Mouse (Mus musculus) left cerebral cortex, postnatal 10 days (tissue): ENCODE results near the gene Cdk10. TPM values are rescaled to one million over a fixed set of nuclear protein-coding genes. Genes with fewer than 3 reads are reported as not detected.
"Not testable (repeated sequence)": the region's sequence is repeated elsewhere in the genome, so short reads cannot be mapped to it uniquely, and the experiment has no call there.

Experiments
- DNase-seq, 2 experiments: peaks; one replicate each; pipeline ENCODE4 v3.0.0; 2021 to 2022; ENCODE audit warnings: low spot score in 2 of 2, mixed read lengths in 1 of 2; ENCODE audit errors: extremely low spot score in 1 of 2
- intact Hi-C: fragments of 180-260 bp; cut with DNase I; formaldehyde crosslinking; loops from one replicate; pipeline ENCODE4 v1.15.1; 2025
- total RNA-seq, 2 experiments: library from RNA; stranded (reverse); gene quantifications; 2 replicates each; pipeline ENCODE4 v1.2.3; 2021

The Cdk10 gene
- 10 to 100 TPM; 69.3 to 69.5 TPM for total RNA-seq

- intact Hi-C loops = no loop called here
Measured at GRCm38 (mm10) chr8:123224278-123225266, at the start of gene Cdk10. TSS of gene Cdk10 (plus strand) at chr8:123224842.

DNA sequence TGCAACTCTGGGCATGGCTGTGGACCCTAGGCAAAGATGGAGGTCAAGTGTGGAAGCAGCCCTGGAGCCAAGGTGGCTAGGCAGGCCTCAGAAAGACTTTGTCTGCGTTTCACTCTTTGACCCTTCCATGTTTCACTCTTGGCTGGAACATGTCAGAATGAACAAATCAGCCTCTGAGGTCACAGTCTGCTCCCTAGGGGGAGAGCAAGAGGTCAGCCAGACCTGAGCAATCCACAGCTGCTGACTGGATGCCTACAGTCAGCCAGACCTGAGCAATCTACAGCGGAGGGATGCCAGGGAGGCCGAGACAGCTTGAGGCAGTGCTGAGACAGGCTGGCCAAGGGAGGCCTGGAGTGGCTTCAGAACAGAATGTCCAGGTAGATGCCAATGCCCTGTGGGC lies 43.3 kb upstream of the Cdk10 start:
- DNase-seq = no peak
- intact Hi-C loops = no loop called here

More at GRCm38 (mm10) chr8:123224278-123225266, at the start of gene Cdk10:
- peak; percentile 90 to 95 for DNase-seq

- DNase-seq = no peak
- intact Hi-C loops = loop anchor here (5.0 kb wide), 1 partner anchor 38 kb away; no protein-coding TSS in a partner anchor
Measured at GRCm38 (mm10) chr8:123185566-123186409, 38.9 kb upstream of the Cdk10 start, which contains the start of gene Dpep1. TSS of gene Dpep1 (plus strand) at chr8:123186242.

GRCm38 (mm10) chr8:123188006-123188405 lies 36.6 kb upstream of the Cdk10 start:
- intact Hi-C loops = loop anchor here (5.0 kb wide), 1 partner anchor 41 kb away; no protein-coding TSS in a partner anchor
- no peak for DNase-seq

DNA sequence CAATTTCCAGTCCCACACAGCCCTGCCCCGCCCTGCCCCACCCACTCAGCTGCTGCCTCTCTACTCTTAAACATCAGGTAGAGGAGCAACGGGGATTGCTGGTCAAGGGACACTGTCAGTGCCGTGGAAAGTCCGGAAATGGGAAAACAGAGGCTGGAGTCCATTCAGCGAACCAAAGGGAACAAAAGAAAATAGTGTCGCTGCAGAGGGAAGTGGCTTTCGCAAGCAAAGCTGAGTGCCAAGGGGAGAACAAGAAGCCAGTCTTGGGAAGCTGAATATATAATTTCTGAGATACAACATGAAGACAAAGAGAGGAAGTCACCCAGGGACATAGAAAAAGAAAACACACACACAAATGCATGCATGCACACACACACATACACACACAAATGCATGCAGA lies 35.8 kb upstream of the Cdk10 start:
- intact Hi-C loops = loop anchor here (5.0 kb wide), 1 partner anchor 42 kb away; no protein-coding TSS in a partner anchor
- DNase-seq = no peak

DNA sequence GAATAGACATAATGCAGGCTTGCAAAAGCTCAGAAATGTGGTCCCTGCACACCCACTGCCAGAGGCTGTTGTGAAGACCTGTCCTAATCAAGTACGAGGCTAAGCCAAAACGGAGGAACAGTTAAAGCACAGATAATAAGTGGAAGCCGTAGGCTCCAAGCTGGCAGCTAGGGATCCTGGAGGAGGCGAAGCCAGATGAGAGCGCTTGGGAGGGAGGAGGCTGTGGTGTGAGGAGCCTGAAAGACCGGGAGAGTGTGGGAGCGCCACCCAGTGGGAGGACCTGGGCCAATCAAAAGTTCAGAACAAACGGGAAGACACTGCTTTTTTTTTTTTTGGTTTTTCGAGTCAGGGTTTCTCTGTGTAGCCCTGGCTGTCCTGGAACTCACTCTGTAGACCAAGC lies 34.0 kb upstream of the Cdk10 start:
- intact Hi-C loops = no loop called here
- peak; percentile 49 to 85 for DNase-seq

DNA sequence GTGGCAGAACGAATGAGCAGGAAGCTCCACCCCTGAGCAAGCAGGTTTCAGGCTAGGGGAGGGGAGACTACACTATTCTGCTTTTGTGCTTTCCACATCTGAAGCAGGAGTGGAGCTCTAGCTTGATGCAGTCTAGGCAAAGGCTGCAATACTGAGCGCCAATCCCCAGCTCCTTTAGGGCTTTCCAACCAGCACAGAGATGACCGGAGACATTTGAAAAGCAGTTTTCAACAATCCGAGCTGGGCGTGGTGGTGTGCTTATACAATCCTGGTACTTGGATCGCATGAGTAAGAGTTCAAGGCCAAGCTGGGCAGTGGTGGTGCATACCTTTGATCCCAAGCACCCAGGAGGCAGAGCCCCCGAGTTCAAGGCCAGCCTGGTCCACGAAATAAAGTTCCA lies 32.7 kb upstream of the Cdk10 start:
- intact Hi-C loops = no loop called here
- DNase-seq = no peak

DNA sequence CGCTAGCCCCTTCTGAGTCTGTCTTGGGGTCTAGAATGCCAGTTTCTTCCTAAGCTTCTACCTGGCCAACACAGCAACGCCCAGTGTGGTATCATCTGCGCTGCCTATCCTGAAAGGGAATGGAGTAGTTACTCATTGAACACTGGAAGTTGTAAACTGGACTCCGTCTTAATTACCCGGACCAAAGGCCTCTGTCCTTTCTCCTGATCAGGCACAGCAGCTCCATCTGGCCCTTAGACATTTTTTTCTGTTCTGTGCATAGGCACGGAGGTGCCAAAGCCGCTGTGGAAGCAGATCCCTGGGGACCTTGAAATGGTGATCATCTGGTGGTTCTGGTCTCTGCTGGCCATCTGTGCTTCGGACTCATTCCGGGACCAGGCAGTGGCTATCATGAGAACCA lies 30.9 kb upstream of the Cdk10 start:
- intact Hi-C loops = no loop called here
- DNase-seq = no peak

DNA sequence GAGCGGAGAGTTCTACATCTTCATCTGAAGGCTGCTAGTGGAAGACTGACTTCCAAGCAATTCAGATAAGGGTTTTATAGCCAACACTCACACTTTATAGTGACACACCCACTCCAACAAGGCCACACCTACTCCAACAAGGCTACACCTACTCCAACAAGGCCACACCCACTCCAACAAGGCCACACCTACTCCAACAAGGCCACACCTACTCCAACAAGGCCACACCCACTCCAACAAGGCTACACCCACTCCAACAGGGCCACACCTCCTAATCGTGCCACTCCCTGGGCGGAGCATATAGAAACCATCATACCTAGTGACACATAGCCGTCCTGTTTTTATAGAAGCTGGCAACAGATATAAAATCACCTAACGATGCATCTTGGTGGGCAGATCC lies 27.6 kb upstream of the Cdk10 start:
- DNase-seq = not testable (repeated sequence)
- intact Hi-C loops = loop anchor here (5.0 kb wide), 1 partner anchor 360 kb away; no protein-coding TSS in a partner anchor

- DNase-seq = no peak
- intact Hi-C loops = loop anchor here (5.0 kb wide), 2 partner anchors 93 to 363 kb away; no protein-coding TSS in a partner anchor
Measured at GRCm38 (mm10) chr8:123199864-123200263, 24.8 kb upstream of the Cdk10 start.

DNA sequence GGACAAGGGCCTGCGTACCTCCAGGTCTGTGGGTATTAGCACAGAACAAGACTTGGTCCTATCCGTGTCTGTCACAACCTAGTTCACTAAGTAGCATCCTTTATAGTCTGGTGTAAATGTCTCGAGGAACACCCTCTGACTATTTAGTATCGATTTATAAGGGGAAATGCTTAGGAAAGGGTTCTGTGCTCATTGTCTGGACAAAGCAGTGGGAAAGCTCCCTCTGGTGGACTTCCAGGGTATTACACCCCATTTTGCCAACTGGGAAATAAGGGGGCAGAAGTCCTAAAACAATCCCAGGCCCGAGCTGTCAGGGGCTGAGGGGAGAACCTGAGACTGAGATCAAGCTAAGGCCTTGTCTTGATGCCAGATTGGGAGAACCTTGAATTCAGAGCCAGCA lies 22.4 kb upstream of the Cdk10 start:
- intact Hi-C loops = loop anchor here (5.0 kb wide), 1 partner anchor 95 kb away; no protein-coding TSS in a partner anchor
- peak; percentile 64 to 75 for DNase-seq

GRCm38 (mm10) chr8:123203571-123203970 lies 21.1 kb upstream of the Cdk10 start:
- no peak for DNase-seq
- intact Hi-C loops = loop anchor here (5.0 kb wide), 1 partner anchor 96 kb away; no protein-coding TSS in a partner anchor

- no peak for DNase-seq
- intact Hi-C loops = no loop called here
Measured at GRCm38 (mm10) chr8:123211876-123212275, 12.8 kb upstream of the Cdk10 start.

GRCm38 (mm10) chr8:123212321-123213117 lies 12.1 kb upstream of the Cdk10 start, which contains the start of the genes Chmp1a and Spata33:
TSS of gene Chmp1a (minus strand) at chr8:123212763.
TSS of gene Spata33 (plus strand) at chr8:123212832.
- peak; percentile 89 to 94 for DNase-seq
- intact Hi-C loops = no loop called here

GRCm38 (mm10) chr8:123213118-123213772 lies 11.4 kb upstream of the Cdk10 start:
- DNase-seq = no peak
- intact Hi-C loops = no loop called here

DNA sequence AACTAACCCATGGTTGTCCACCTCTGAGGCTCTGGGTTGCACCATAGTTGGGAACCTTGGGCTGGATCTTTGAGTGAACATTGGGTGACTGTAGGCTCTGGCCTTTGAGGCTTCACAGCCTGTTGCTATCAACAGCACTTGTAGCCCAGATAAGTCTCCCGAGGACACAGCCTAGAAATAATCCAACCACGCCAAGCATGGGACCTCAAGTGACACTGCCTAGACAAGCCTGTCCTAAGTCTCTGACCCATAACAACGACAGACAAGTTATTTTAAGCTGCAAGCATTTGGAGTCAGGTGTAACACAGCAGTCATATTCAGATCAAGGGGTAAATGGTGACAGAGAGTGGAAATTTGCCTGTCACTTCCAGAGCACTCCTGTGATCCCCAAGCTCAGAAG lies 9.2 kb upstream of the Cdk10 start:
- intact Hi-C loops = no loop called here
- DNase-seq = no peak

DNA sequence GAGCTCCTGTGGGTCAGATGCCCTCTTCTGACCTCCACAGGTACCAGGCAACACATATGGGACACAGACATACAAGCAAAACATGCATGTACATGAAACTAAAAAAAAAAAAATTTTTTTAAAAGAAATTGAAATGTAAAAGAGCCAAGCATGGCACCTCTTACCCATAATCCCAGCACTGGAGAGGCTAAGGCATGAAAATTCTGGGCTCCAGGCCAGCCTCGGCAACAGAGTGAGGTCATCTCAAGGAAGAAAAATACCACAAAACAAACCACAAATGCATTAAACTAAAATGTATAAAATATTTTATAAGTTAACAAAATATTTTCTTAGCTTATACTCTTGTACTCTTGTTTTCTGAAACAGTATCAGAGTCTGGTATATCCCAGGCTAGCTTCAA lies 3.7 kb upstream of the Cdk10 start:
- intact Hi-C loops = no loop called here
- DNase-seq = no peak

GRCm38 (mm10) chr8:123228416-123228815 lies 3.8 kb downstream of the Cdk10 start:
- intact Hi-C loops = no loop called here
- DNase-seq = no peak
